Mouse (Mus musculus): ENCODE data around the gene Gpr3. TPM values are rescaled to one million over a fixed set of nuclear protein-coding genes. Genes with fewer than 3 reads are reported as not detected.

Gpr3 gene
- polyA plus RNA-seq, 1 experiment from 2014 or later, result 0.37 TPM

- WGBS (ENCODE audit: insufficient replicate concordance), result 65% methylated on average over 9 of the region's 9 CpGs
Measured at GRCm38 (mm10) chr4:133166773-133167172, 45.6 kb downstream of the Gpr3 start.

DNA sequence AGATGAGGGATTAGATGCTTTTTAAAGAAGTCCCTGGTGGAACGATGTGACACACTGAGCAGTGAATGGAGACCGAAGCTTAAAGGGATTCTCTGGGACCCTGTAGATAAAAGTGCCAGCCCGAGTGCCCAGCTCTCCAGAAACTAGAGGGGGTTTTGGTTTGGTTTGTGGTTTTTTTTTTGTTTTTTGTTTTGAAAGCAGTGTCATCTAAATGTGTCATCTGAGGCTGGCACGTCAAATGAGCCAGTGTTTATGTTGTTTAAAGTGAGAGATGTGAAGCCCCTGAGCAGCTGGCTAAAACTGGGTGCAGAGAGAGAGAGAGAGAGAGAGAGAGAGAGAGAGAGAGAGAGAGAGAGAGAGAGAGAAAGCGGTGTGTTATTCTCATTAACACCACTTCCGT, 50.1 kb downstream of the Gpr3 start:
- no peak overlapping the region for H3K27ac ChIP-seq (ENCODE audit: low read depth, low read length)
- H3K9ac ChIP-seq (ENCODE audit: low read depth, low read length), result no peak overlapping the region
- ATAC-seq (replicated peaks; ENCODE audit: insufficient number of reproducible peaks, low FRiP score, low TSS enrichment), result no peak
- no peaks in the 10 kb centered on the region for H3K9me3 ChIP-seq (replicated peaks; ENCODE audit: control insufficient read depth, low read length)
- H3K4me2 ChIP-seq, result no peak overlapping the region
- H3K4me1 ChIP-seq (ENCODE audit: control insufficient read depth, insufficient read depth, low read length), result peaks cover 19% of the 10 kb centered on the region
- no peaks in the 10 kb centered on the region for H3K27me3 ChIP-seq (ENCODE audit: control insufficient read depth, insufficient read depth, low read length)
- WGBS (ENCODE audit: insufficient replicate concordance), result 75% methylated on average over 6 of the region's 6 CpGs
- no peak overlapping the region for H3K4me3 ChIP-seq (ENCODE audit: low read depth, low read length)
- no peaks in the 10 kb centered on the region for H3K36me3 ChIP-seq (ENCODE audit: control insufficient read depth, insufficient read depth, low read length)

More at GRCm38 (mm10) chr4:133166773-133167172, 45.6 kb downstream of the Gpr3 start:
- no peak for ATAC-seq (replicated peaks; ENCODE audit: insufficient number of reproducible peaks, low FRiP score, low TSS enrichment)
- Histone ChIP-seq H3K4me2 (no peak overlapping the region), H3K9ac (ENCODE audit: low read depth, low read length) (peak overlapping the region; percentile 6; the same call in 1 of the 2 replicates), H3K4me3 (ENCODE audit: low read depth, low read length) (no peak overlapping the region), H3K27me3 (ENCODE audit: control insufficient read depth, insufficient read depth, low read length) (no peaks in the 10 kb centered on the region), H3K9me3 (replicated peaks; ENCODE audit: control insufficient read depth, low read length) (no peaks in the 10 kb centered on the region), H3K4me1 (ENCODE audit: control insufficient read depth, insufficient read depth, low read length) (peaks cover 30% of the 10 kb centered on the region), H3K27ac (ENCODE audit: low read depth, low read length) (peak overlapping the region; percentile 46; the same call in 1 of the 2 replicates), H3K36me3 (ENCODE audit: control insufficient read depth, insufficient read depth, low read length) (no peaks in the 10 kb centered on the region)

- Histone ChIP-seq H3K36me3 (ENCODE audit: control insufficient read depth, insufficient read depth, low read length) (no peaks in the 10 kb centered on the region), H3K4me1 (ENCODE audit: control insufficient read depth, insufficient read depth, low read length) (peaks cover 10% of the 10 kb centered on the region), H3K9ac (ENCODE audit: low read depth, low read length) (no peak overlapping the region), H3K4me3 (ENCODE audit: low read depth, low read length) (no peak overlapping the region), H3K27me3 (ENCODE audit: control insufficient read depth, insufficient read depth, low read length) (no peaks in the 10 kb centered on the region), H3K27ac (ENCODE audit: low read depth, low read length) (no peak overlapping the region), H3K4me2 (no peak overlapping the region), H3K9me3 (replicated peaks; ENCODE audit: control insufficient read depth, low read length) (no peaks in the 10 kb centered on the region)
- ATAC-seq (replicated peaks; ENCODE audit: insufficient number of reproducible peaks, low FRiP score, low TSS enrichment), result no peak
- WGBS (ENCODE audit: insufficient replicate concordance), result 77% methylated on average over 4 of the region's 4 CpGs
Measured at GRCm38 (mm10) chr4:133160821-133161220, 51.5 kb downstream of the Gpr3 start.

- Histone ChIP-seq H3K9me3 (replicated peaks; ENCODE audit: control insufficient read depth, low read length) (no peaks in the 10 kb centered on the region), H3K36me3 (ENCODE audit: control insufficient read depth, insufficient read depth, low read length) (no peaks in the 10 kb centered on the region), H3K4me2 (no peak overlapping the region), H3K27ac (ENCODE audit: low read depth, low read length) (no peak overlapping the region), H3K27me3 (ENCODE audit: control insufficient read depth, insufficient read depth, low read length) (no peaks in the 10 kb centered on the region), H3K4me3 (ENCODE audit: low read depth, low read length) (no peak overlapping the region), H3K9ac (ENCODE audit: low read depth, low read length) (no peak overlapping the region), H3K4me1 (ENCODE audit: control insufficient read depth, insufficient read depth, low read length) (peaks cover 10% of the 10 kb centered on the region)
- WGBS (ENCODE audit: insufficient replicate concordance), result 86% methylated on average over 8 of the region's 8 CpGs
- no peak for ATAC-seq (replicated peaks; ENCODE audit: insufficient number of reproducible peaks, low FRiP score, low TSS enrichment)
Measured at GRCm38 (mm10) chr4:133160211-133160610, 52.1 kb downstream of the Gpr3 start.

GRCm38 (mm10) chr4:133159646-133160045, 52.7 kb downstream of the Gpr3 start:
- Histone ChIP-seq H3K9ac (ENCODE audit: low read depth, low read length) (no peak overlapping the region), H3K27me3 (ENCODE audit: control insufficient read depth, insufficient read depth, low read length) (no peaks in the 10 kb centered on the region), H3K36me3 (ENCODE audit: control insufficient read depth, insufficient read depth, low read length) (no peaks in the 10 kb centered on the region), H3K4me1 (ENCODE audit: control insufficient read depth, insufficient read depth, low read length) (peaks cover 10% of the 10 kb centered on the region), H3K9me3 (replicated peaks; ENCODE audit: control insufficient read depth, low read length) (no peaks in the 10 kb centered on the region), H3K27ac (ENCODE audit: low read depth, low read length) (no peak overlapping the region), H3K4me3 (ENCODE audit: low read depth, low read length) (no peak overlapping the region), H3K4me2 (no peak overlapping the region)
- WGBS (ENCODE audit: insufficient replicate concordance), result 78% methylated on average over 4 of the region's 4 CpGs
- no peak for ATAC-seq (replicated peaks; ENCODE audit: insufficient number of reproducible peaks, low FRiP score, low TSS enrichment)

Small RNA genes within 50 kb of the gene (microRNA-seq; reads per million reads assigned to microRNA genes)
- gene Mir7017 (ENCODE audit: borderline number of aligned reads), result 0.47 reads per million

Other genes starting within 250 kb of the Gpr3 start
- 0.40 and 0.63 TPM in 2 replicates for gene Fgr, start 238.4 kb downstream of the Gpr3 start, polyA plus RNA-seq (2014; fragmentation: Nextera tagmentation; extraction: Ambion mirVana)
- gene Ahdc1, start 201.3 kb downstream of the Gpr3 start, polyA plus RNA-seq (2014; fragmentation: Nextera tagmentation; extraction: Ambion mirVana), result 7.0 and 9.1 TPM in 2 replicates
- 37.3 and 55.8 TPM in 2 replicates for gene Wasf2, start 82.0 kb downstream of the Gpr3 start, polyA plus RNA-seq (2014; fragmentation: Nextera tagmentation; extraction: Ambion mirVana)
- gene Cd164l2, start 405 bp downstream of the Gpr3 start, polyA plus RNA-seq (2014; fragmentation: Nextera tagmentation; extraction: Ambion mirVana), result 0.27 and 0.77 TPM in 2 replicates
- gene Map3k6, start 28.3 kb upstream of the Gpr3 start, polyA plus RNA-seq (2014; fragmentation: Nextera tagmentation; extraction: Ambion mirVana), result 1.5 and 1.7 TPM in 2 replicates
- 0.11 and 0.42 TPM in 2 replicates for gene Sytl1, start 50.6 kb upstream of the Gpr3 start, polyA plus RNA-seq (2014; fragmentation: Nextera tagmentation; extraction: Ambion mirVana)
- gene Tmem222, start 65.3 kb upstream of the Gpr3 start, polyA plus RNA-seq (2014; fragmentation: Nextera tagmentation; extraction: Ambion mirVana), result 57.5 and 64.9 TPM in 2 replicates
- 13.3 and 15.5 TPM in 2 replicates for gene Wdtc1, start 140.9 kb upstream of the Gpr3 start, polyA plus RNA-seq (2014; fragmentation: Nextera tagmentation; extraction: Ambion mirVana)
- gene Slc9a1, start 157.2 kb upstream of the Gpr3 start, polyA plus RNA-seq (2014; fragmentation: Nextera tagmentation; extraction: Ambion mirVana), result 4.8 and 7.0 TPM in 2 replicates